Mouse (Mus musculus) retina, embryonic 14.5 days (tissue): Measurements from ENCODE around the gene T2.
"Not testable (repeated sequence)": the region's sequence is repeated elsewhere in the genome, so short reads cannot be mapped to it uniquely, and the experiment has no call there.

ENCODE experiments used
- DNase-seq: peaks from one replicate; pipeline ENCODE4 v3.0.0-alpha.2; 2015; ENCODE audit warnings: low spot score

T2 gene

GRCm38 (mm10) chr17:8355692-8356091 is at the start of gene T2:
Gene T2, plus strand, starts transcription at chr17:8355992.
- DNase-seq = no peak

- DNase-seq = peak; percentile 96
Measured at GRCm38 (mm10) chr17:8310838-8311614, 44.8 kb upstream of the T2 start, which contains the start of gene Sft2d1. Gene Sft2d1, plus strand, starts transcription at chr17:8311102.

GRCm38 (mm10) chr17:8311751-8312150 is 44.0 kb upstream of the T2 start:
- no peak for DNase-seq

- DNase-seq = no peak
Measured at GRCm38 (mm10) chr17:8313976-8314375, 41.8 kb upstream of the T2 start.

GRCm38 (mm10) chr17:8316251-8316650 is 39.5 kb upstream of the T2 start:
- DNase-seq = peak; percentile 26

- not testable (repeated sequence) for DNase-seq
Measured at GRCm38 (mm10) chr17:8326877-8327276, 28.9 kb upstream of the T2 start.

DNA sequence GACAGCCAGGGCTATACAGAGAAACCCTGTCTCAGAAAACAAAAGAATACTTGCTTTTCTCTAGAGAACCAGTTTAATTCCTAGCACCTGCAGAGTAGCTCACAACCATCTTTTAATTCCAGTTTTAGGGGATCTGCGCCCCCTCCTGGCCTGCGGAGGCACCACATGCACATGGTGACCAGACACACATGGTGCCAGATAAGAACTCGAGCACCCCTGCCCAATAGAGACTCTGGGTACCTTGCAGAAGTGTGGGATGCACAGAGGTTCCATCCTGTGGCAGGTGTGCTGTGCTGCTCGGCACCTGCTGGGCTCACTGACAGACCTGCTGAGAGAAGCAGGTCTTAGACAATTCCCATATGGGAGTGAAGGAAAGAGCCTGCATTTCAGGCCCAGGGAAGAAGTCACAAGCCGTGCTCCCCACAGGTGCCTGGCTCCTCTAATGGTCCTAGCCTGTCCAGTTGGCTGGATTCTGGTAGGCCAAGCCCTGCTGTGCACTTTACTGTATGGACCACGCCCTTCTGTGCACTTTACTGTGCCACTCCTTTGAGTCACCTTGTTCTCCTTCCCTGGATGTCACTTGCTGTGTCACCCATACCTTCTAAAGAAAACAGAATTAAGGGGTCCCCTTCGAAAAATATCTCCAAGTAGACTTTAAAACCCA is 27.1 kb upstream of the T2 start:
- DNase-seq = no peak

- DNase-seq = no peak
Measured at GRCm38 (mm10) chr17:8330602-8331001, 25.2 kb upstream of the T2 start.

DNA sequence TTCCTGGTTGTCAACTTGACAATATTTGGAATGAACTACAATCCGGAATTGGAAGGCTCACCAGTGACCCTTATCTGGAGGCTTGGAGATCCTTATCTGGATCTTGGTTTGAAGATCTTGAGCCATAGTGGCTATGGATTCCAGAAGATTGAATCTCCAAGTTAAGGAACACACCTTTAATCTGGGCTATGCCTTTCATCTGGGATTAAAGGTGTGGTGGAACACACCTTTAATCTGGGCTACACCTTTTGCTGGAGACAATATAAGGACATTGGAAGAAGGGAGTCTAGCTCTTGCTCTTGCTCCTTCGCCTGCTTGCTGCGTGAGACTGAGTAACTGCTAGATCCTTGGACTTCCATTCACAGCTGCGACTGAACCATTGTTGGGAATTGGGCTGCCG is 18.6 kb upstream of the T2 start, which contains the start of gene Prr18:
Prr18 (plus strand) TSS at position 301 of the 400 bp plus-strand sequence.
- not testable (repeated sequence) for DNase-seq

DNA sequence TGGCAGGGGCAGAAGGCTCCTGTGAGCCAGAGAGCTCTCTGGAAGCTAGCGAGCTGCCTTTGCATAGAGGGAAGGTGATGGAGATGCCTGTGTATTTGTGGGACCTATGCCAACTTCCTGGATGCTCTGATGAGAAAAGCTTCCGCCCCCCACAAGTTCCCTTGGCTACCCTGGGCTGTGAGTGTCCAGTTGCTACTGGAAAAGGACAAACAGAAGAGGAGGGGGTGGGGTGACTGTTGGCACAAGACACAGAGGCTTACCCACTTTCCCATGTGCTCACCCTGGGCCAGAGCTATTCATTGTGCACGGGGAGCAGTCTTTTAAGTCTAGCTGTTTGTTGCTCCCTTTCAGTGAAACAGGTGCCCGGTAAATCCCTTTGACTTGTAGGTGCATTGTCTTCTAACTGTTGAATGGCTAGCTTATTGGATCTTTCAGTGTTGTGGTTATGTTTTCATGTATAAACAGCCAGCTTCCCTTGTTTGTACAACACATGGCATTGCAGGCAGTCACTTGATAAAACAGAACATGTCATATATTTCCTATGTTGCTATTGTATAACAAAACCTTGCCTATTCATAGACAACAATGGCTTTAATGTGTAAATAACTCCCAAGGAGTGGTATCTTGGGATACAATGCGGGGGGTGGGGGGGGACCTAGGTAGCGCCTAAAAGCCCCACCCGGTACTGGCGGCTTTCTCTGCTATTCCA is 16.0 kb upstream of the T2 start:
- no peak for DNase-seq

GRCm38 (mm10) chr17:8340407-8341359 is 15.1 kb upstream of the T2 start:
- DNase-seq = peak; percentile 58

DNA sequence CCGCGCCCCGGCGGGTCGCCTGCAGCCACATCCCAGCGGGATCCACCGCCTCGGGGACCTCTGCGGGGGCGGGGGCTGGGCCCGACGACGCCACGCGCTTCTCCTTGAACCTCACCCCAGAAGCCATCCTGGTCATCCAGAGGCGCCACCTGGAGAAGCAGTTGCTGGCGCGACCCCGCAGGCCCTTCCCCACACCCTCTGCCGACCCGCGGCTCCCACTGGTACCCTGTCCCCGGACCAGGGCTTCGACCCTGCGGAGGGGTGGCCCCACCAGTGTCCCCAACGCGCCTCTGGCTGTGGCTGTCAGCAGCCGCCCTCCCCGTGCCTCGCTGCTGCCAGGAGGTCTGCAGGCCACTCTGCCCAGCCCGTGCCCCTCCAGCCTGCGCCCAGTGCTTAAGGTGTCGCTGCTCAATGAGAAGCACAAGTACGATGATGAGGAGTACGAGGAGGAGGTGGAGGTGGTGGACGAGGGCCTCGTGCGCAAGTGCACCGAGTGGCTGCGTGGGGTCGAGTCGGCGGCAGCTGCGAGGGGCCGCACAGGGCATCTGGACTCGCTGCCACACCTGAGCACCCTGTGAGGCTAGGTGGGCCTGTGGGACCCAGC is 14.3 kb upstream of the T2 start:
- peak; percentile 34 for DNase-seq

GRCm38 (mm10) chr17:8342706-8343105 is 13.1 kb upstream of the T2 start:
- no peak for DNase-seq

- no peak for DNase-seq
Measured at GRCm38 (mm10) chr17:8343416-8343815, 12.4 kb upstream of the T2 start.

DNA sequence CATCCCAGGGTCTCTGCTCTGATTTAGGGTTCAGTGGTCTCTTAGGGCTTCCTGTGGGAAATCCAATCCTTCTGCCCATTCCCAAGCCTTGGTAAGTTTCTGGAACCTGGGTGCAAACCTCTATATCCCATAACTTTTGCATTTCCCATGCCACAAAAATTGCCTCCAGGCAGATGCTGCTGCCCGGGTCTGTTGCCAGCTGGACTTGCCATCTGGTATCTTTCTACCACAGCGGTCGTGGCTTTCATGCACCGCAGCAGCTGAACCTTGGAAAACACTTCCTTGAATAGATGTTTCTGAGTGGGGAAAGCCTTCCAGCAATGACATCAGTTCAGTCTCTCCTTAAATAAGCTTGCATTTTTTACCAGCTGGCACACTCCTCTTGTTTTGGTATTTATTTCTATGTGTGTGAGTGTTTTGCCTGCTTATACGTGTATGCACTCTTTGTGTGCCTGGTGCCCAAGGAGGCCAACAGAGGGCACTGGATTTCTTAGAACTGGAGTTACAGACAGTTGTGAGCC is 8.0 kb upstream of the T2 start:
- DNase-seq = no peak

GRCm38 (mm10) chr17:8348941-8349340 is 6.9 kb upstream of the T2 start:
- no peak for DNase-seq

- no peak for DNase-seq
Measured at GRCm38 (mm10) chr17:8351088-8351487, 4.7 kb upstream of the T2 start.

- no peak for DNase-seq
Measured at GRCm38 (mm10) chr17:8357498-8357897, 1.7 kb downstream of the T2 start.

DNA sequence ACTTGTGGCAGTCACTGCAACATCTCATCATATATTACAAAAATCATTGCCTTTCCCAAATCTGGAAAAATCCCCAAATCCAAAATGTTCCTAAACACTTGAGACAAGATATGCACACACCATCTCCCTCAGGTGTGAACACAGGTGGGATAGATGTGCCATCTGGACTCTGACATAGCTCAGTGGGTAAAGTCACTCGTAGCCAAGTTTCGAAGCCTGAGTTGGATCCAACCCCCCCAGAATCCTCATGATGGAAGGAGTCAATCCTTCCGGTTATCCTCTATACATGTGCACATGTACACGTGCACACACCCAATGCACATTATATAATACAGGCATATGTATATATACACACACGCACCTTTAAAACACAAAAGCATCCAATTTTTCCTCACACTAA is 5.1 kb downstream of the T2 start:
- no peak for DNase-seq

DNA sequence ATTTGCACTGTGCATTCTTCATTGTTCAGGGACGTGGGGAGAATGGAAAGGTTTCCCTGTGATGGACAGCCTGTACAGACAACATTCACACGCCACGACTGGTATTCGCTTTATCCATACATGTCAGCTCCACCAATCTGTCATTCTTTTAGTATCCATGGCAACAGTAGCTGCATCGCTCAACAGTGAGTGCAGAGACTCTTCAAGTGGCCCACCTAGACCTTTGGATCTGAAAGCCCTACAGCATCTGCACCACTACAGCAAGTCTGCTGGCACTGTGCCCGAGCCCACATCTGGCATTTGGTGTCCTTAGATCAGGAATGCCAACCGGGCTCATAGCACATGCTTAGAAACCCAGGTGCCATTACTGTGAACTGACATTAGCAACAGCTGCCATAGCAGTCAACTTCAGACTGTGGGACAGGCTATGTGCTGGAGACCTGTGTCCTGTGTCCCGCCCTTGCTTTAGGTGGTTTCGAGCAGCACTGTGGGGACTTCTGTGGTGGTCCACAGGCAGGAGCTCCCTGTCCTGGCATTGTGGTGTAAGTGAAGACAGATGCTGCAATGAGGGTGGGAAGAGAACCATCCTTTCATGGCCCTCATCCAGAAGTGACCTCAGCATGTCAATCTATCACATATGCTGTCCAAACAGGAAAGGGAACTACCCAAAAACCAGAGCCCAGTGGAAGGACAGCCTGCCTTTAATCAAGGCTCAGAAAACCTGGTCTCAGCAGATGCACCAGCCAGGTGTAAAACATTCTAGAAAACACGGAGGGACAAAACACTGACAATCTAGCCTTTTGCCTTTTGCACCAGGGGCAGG is 5.7 kb downstream of the T2 start:
- DNase-seq = no peak
